Mouse (Mus musculus): Measurements from ENCODE around the gene Stk40. TPM values are rescaled to one million over a fixed set of nuclear protein-coding genes. Genes with fewer than 3 reads are reported as not detected.

The Stk40 gene
- total RNA-seq, 1 experiment from 2014 or later: 11.7 TPM

DNA sequence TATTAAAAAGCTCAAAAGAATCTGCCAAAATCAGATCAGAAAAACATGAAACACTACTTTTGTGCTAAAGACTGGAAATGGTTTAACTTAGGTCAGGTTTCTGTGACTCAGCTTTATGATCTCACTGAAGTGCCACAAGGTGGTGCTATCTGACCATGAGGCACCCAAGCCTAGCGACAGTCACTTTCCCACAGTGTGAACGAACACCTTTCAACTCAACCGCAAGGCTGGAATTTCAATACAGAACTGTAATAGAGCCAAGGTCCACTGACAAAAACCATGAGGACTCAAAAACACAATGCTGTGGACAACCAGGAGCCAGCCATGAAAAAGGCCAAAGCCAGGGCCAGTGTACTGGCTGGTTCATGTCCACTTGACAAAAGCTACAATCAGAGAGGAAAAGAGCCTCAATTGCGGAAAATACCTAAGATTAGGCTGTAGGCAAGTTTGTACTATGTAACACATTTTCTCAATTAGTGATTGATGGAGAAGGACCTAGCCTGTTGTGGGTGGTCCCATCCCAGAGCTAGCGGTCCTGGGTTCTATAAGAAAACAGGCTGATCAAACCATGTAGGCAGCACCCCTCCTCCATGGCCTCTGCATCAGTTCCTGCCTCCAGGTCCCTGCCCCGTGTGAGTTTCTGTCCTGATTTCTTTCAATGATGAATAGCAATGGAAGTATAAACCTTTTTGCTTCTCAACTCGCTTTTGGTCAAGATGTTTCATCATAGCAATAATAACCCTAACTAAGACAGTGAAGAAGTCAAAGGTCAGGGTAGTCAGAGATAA, 77.6 kb downstream of the Stk40 start:
- ATAC-seq (replicated peaks; ENCODE audit: low read depth, poor library complexity, severe bottlenecking): peak; percentile 90

DNA sequence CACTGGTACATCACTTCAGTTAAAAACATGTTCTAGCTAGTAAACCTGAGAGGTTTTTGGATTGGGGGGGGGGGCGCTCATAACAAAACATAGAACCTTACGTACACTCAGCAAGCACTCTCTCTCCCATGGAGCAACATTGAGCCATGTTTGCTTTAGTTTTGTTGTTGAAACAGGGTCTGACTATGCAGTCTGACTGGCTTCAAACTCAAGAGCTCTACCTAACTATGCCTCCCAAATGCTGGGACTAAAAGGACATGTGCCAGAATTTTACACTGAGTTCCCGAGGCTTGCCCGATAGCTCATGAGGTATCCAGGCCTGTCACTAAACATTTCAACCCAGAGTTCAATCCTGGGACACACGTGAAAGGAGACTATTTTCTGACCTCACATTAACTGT, 79.3 kb downstream of the Stk40 start:
- no peak for ATAC-seq (replicated peaks; ENCODE audit: low read depth, poor library complexity, severe bottlenecking)

DNA sequence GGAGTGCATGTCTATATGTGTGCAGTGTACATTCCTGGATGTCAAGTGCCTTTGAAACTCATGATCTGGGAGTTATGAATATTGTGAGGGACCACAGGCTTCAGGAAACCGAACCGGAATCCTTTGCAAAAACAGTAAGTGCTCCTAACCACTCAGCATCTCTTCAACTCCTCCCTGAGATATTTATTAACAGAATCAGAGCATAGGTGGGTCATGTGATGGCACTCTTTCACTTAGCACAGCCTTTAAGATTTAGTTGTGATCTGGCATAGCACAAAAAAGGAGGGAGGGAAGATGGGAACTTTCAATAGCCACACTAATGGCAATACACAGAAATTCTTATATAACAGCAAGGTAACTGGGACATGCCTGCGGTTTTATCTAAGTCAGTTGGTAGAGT, 83.3 kb downstream of the Stk40 start:
- no peak for ATAC-seq (replicated peaks; ENCODE audit: low read depth, poor library complexity, severe bottlenecking)

Other genes starting within 250 kb of the Stk40 start
- gene Csf3r, start 79.4 kb upstream of the Stk40 start, total RNA-seq (2017): 33.3 and 34.0 TPM in 2 replicates
- 62.6 and 83.8 TPM in 2 replicates for gene Mrps15, start 57.0 kb upstream of the Stk40 start, total RNA-seq (2017)
- gene Oscp1, start 45.4 kb upstream of the Stk40 start, total RNA-seq (2017): 1.6 and 7.5 TPM in 2 replicates
- 14.9 and 15.8 TPM in 2 replicates for gene Lsm10, start 7.3 kb upstream of the Stk40 start, total RNA-seq (2017)
- 0.68 and 1.0 TPM in 2 replicates for gene Eva1b, start 43.8 kb downstream of the Stk40 start, total RNA-seq (2017)
- not detected in 2 replicates for gene Sh3d21, start 59.5 kb downstream of the Stk40 start, total RNA-seq (2017)
- 331 and 353 TPM in 2 replicates for gene Thrap3, start 98.8 kb downstream of the Stk40 start, total RNA-seq (2017)
- 13.0 and 32.3 TPM in 2 replicates for gene Map7d1, start 152.4 kb downstream of the Stk40 start, total RNA-seq (2017)
- 55.7 and 63.9 TPM in 2 replicates for gene Trappc3, start 158.4 kb downstream of the Stk40 start, total RNA-seq (2017)
- not detected in 2 replicates for gene Col8a2, start 182.8 kb downstream of the Stk40 start, total RNA-seq (2017)
- gene Adprhl2, start 217.7 kb downstream of the Stk40 start, total RNA-seq (2017): 26.0 and 28.7 TPM in 2 replicates
- gene Tekt2, start 221.7 kb downstream of the Stk40 start, total RNA-seq (2017): not detected in 2 replicates

All from common myeloid progenitor, adult 5-6 weeks (primary cell).